Mouse (Mus musculus) kidney, embryonic 15.5 days (tissue): ENCODE data around the gene Lsm14a. TPM values are rescaled to one million over a fixed set of nuclear protein-coding genes. Genes with fewer than 3 reads are reported as not detected.

Source experiments
- ATAC-seq: fragments of 200-750 bp; cut with Nextera tagmentation; replicated peaks from 2 replicates; pipeline ENCODE4 v1.8.0; 2017; ENCODE audit warnings: moderate TSS enrichment; ENCODE audit not compliant: low FRiP score
- H3K27ac ChIP-seq: fragments of 300-500 bp; sonication (generic); 2 replicates; pipeline ENCODE4 v1.5.1; 2015; ENCODE audit warnings: mild to moderate bottlenecking, inconsistent platforms
- H3K27me3 ChIP-seq: fragments of 300-500 bp; sonication (generic); 2 replicates; pipeline ENCODE4 v1.6.1; 2015; ENCODE audit warnings: inconsistent platforms
- H3K36me3 ChIP-seq: fragments of 300-500 bp; sonication (generic); 2 replicates; pipeline ENCODE4 v1.6.1; 2015; ENCODE audit warnings: inconsistent platforms
- H3K4me1 ChIP-seq: fragments of 300-500 bp; sonication (generic); 2 replicates; pipeline ENCODE4 v1.6.1; 2015; ENCODE audit warnings: inconsistent platforms
- H3K4me2 ChIP-seq: fragments of 300-500 bp; sonication (generic); 2 replicates; pipeline ENCODE4 v1.6.1; 2015; ENCODE audit warnings: moderate library complexity, mild to moderate bottlenecking, inconsistent platforms
- H3K4me3 ChIP-seq: fragments of 300-500 bp; sonication (generic); replicated peaks from 2 replicates; pipeline ENCODE4 v1.5.1; 2015; ENCODE audit warnings: mild to moderate bottlenecking, inconsistent platforms
- H3K9ac ChIP-seq: fragments of 300-500 bp; sonication (generic); 2 replicates; pipeline ENCODE4 v1.6.1; 2015; ENCODE audit warnings: mild to moderate bottlenecking, inconsistent platforms
- H3K9me3 ChIP-seq: fragments of 300-500 bp; sonication (generic); replicated peaks from 2 replicates; pipeline ENCODE4 v1.6.1; 2016; ENCODE audit warnings: inconsistent platforms
- WGBS: fragments of 180-500 bp; shearing (Covaris S2); methylation state at CpG from one replicate; pipeline ENCODE4 v1.1.7; 2015; ENCODE audit warnings: mixed read lengths; 5-methylcytosine and 5-hydroxymethylcytosine counted together
- polyA plus RNA-seq: library from polyadenylated mRNA; unstranded; fragments of >200 nt; fragmentation: Nextera tagmentation; extraction: Ambion mirVana; gene quantifications from 2 replicates; pipeline ENCODE4 v1.2.1, GENCODE M21; 2015

The Lsm14a gene
- polyA plus RNA-seq, 1 experiment from 2014 or later, result 90.0 TPM

- Histone ChIP-seq H3K27me3 (no peaks in the 10 kb centered on the region), H3K4me2 (no peak overlapping the region), H3K9ac (no peak overlapping the region), H3K4me3 (no peak overlapping the region), H3K4me1 (0 out of 2 replicates have a peak, but pooled peaks cover 4% of the 10 kb centered on the region), H3K36me3 (no peaks in the 10 kb centered on the region), H3K27ac (no peak overlapping the region), H3K9me3 (0 out of 2 replicates have a peak, but pooled peaks cover 4% of the 10 kb centered on the region)
- WGBS, result 86% methylated on average over 1 of the region's 1 CpGs
- no peak for ATAC-seq
These were observed 68.3 kb downstream of the Lsm14a start for GRCm38 (mm10) chr7:34324857-34325256.

DNA sequence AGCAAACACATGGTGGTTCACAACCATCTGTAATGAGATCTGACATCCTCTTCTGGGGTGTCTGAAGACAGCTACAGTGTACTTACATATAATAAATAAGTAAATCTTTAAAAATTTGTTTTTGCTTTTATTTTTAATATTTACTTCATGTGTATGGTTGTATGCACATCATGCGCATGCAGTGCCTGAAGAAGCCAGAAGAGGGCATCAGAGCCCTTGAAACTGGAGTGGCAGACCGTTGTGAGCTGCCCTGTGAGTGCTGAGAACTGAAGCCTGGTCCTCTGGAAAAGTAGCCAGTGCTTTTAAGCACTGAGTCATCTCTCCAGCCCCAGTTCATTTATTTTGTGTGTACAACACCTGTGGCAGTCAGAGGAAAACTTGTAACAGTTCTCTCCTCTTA lies 69.1 kb downstream of the Lsm14a start:
- Histone ChIP-seq H3K27me3 (no peaks in the 10 kb centered on the region), H3K4me3 (no peak overlapping the region), H3K4me2 (no peak overlapping the region), H3K9me3 (0 out of 2 replicates have a peak, but pooled peaks cover 4% of the 10 kb centered on the region), H3K9ac (no peak overlapping the region), H3K27ac (no peak overlapping the region), H3K4me1 (peaks cover 6% of the 10 kb centered on the region; the same call in 1 of the 2 replicates), H3K36me3 (no peaks in the 10 kb centered on the region)
- WGBS, result 95% methylated on average over 2 of the region's 2 CpGs
- no peak for ATAC-seq

DNA sequence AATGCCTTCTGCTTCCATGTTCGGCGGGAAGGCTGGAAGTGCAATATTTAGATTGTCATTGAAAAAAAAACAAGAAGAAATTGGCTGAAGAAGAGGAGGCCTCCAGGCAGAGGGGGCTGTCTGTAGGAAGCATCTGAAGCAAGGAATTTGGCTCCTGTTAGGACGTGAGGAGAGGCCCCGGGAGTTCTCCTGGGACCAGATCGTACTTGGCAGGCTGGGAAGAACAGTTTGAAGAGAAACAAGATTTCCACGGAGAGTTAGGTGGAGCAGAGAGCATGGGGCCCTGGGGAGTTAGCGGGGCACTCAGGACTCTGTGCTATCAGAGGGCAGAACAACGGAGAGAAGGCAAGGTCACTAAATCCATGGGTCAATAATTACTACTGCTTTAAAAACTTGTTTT lies 69.8 kb downstream of the Lsm14a start:
- Histone ChIP-seq H3K27me3 (no peaks in the 10 kb centered on the region), H3K4me1 (peaks cover 7% of the 10 kb centered on the region), H3K4me2 (no peak overlapping the region), H3K27ac (no peak overlapping the region), H3K36me3 (no peaks in the 10 kb centered on the region), H3K4me3 (no peak overlapping the region), H3K9me3 (0 out of 2 replicates have a peak, but pooled peaks cover 4% of the 10 kb centered on the region), H3K9ac (no peak overlapping the region)
- no peak for ATAC-seq
- WGBS, result 66% methylated on average over 8 of the region's 8 CpGs

DNA sequence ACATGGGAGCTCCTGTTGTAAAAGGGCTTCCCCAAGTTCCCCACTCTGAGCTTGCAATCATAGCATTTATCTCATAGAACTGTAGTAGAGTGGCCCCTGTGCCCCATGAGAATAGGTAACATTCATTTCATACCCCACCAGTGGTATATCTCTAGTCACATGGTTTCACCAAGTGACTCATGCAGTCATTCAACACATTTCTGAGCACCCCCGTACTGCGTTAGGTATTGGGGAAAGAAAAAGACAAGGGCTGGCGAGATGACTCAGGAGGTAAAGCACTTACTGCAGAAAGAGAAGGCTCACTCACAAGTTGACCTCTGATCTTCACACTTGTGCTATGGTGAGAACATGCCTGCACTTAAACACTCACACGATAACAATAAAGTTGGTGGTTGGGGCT lies 71.2 kb downstream of the Lsm14a start:
- no peak for ATAC-seq
- Histone ChIP-seq H3K9ac (no peak overlapping the region), H3K9me3 (0 out of 2 replicates have a peak, but pooled peaks cover 4% of the 10 kb centered on the region), H3K36me3 (no peaks in the 10 kb centered on the region), H3K4me1 (peaks cover 15% of the 10 kb centered on the region), H3K4me2 (no peak overlapping the region), H3K4me3 (no peak overlapping the region), H3K27ac (no peak overlapping the region), H3K27me3 (no peaks in the 10 kb centered on the region)
- WGBS, result 88% methylated on average over 4 of the region's 4 CpGs

DNA sequence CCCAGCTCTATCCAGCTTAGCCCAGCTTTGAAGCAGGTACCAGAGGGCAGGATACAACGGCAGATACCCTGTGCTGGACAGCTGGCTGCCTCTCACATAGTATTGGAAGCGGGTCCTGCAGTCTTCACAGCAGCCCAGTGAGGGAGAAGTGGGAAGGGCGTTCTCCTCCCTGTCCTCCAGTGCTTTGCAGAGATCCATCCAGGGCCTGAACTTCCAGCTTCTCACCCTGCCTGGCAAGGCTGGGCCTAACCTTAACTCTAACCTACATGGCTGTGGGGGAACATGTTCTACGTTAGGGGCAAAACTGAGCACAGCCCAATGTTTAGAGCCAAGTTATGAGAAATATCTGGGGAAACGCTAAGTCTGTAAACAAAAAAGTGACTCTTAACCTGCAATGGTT lies 72.0 kb downstream of the Lsm14a start:
- no peak for ATAC-seq
- Histone ChIP-seq H3K4me2 (no peak overlapping the region), H3K4me1 (peaks cover 15% of the 10 kb centered on the region), H3K9me3 (0 out of 2 replicates have a peak, but pooled peaks cover 4% of the 10 kb centered on the region), H3K27me3 (no peaks in the 10 kb centered on the region), H3K36me3 (no peaks in the 10 kb centered on the region), H3K9ac (no peak overlapping the region), H3K4me3 (no peak overlapping the region), H3K27ac (no peak overlapping the region)
- 83% methylated on average over 5 of the region's 5 CpGs for WGBS

GRCm38 (mm10) chr7:34319957-34320356 lies 73.2 kb downstream of the Lsm14a start:
- 0 out of 2 replicates have a peak, but pooled peaks cover 4% of the 10 kb centered on the region for H3K9me3 ChIP-seq
- peak overlapping the region; percentile 67; the same call in 1 of the 2 replicates for H3K27ac ChIP-seq
- H3K36me3 ChIP-seq, result no peaks in the 10 kb centered on the region
- H3K27me3 ChIP-seq, result no peaks in the 10 kb centered on the region
- 44% methylated on average over 3 of the region's 3 CpGs for WGBS
- H3K4me2 ChIP-seq, result no peak overlapping the region
- H3K4me3 ChIP-seq, result no peak overlapping the region
- no peak overlapping the region for H3K9ac ChIP-seq
- H3K4me1 ChIP-seq, result peaks cover 15% of the 10 kb centered on the region
- ATAC-seq, result no peak; the same call in 1 of the 2 replicates

- no peaks in the 10 kb centered on the region for H3K27me3 ChIP-seq
- H3K9me3 ChIP-seq, result 0 out of 2 replicates have a peak, but pooled peaks cover 2% of the 10 kb centered on the region
- 73% methylated on average over 2 of the region's 2 CpGs for WGBS
- peak overlapping the region; percentile 78 for H3K27ac ChIP-seq
- no peak overlapping the region for H3K9ac ChIP-seq
- H3K36me3 ChIP-seq, result no peaks in the 10 kb centered on the region
- no peak for ATAC-seq
- H3K4me2 ChIP-seq, result no peak overlapping the region
- peaks cover 15% of the 10 kb centered on the region for H3K4me1 ChIP-seq
- no peak overlapping the region for H3K4me3 ChIP-seq
These were observed 74.0 kb downstream of the Lsm14a start for GRCm38 (mm10) chr7:34319123-34319522.

DNA sequence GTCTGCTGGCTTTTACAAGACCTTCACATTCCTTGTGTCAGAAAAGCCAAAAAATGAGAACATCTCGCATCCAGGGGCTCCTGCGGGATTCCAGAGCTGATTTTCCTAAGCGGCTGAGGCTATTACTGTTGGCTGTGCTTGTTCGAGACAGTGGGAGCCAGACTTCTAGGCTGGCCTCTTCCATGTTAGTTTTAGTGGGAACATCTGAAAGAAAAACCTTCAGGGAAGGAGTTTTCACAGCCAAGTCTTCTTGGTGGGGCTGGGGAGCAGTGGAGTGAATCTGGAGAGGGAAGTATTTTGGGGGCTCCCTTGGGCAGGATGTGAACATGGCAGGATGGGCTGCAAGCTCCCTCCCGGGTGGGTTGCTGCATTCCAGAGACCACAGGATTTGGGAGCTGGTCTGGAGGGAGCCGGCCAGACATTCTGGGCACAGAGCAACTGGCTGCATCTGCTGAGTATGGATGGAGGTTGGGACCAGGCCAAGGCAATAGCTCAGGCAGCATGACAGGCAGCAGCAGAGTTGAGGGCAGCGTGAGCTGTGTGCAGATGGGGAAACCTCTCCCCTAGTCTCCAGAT lies 75.1 kb downstream of the Lsm14a start:
- ATAC-seq, result no peak
- peaks cover 20% of the 10 kb centered on the region for H3K4me1 ChIP-seq
- no peak overlapping the region for H3K9ac ChIP-seq
- no peaks in the 10 kb centered on the region for H3K9me3 ChIP-seq
- no peaks in the 10 kb centered on the region for H3K27me3 ChIP-seq
- no peak overlapping the region for H3K4me2 ChIP-seq
- no peak overlapping the region for H3K4me3 ChIP-seq
- peak overlapping the region; percentile 78 for H3K27ac ChIP-seq
- WGBS, result 62% methylated on average over 7 of the region's 7 CpGs
- no peaks in the 10 kb centered on the region for H3K36me3 ChIP-seq

GRCm38 (mm10) chr7:34313443-34313875 lies 79.7 kb downstream of the Lsm14a start, which contains the start of gene 4931406P16Rik:
Gene 4931406P16Rik (minus strand): TSS chr7:34313551.
- peaks cover 33% of the 10 kb centered on the region for H3K4me1 ChIP-seq
- H3K27ac ChIP-seq, result peak within 1 kb of the TSS; percentile 96
- no peaks in the 10 kb centered on the region for H3K36me3 ChIP-seq
- peak; percentile 94 for ATAC-seq
- H3K4me3 ChIP-seq, result peak within 1 kb of the TSS; percentile 97
- H3K27me3 ChIP-seq, result no peaks in the 10 kb centered on the region
- under 1% methylated on average over 41 of the region's 41 CpGs for WGBS
- H3K4me2 ChIP-seq, result peak within 1 kb of the TSS; percentile 87
- H3K9ac ChIP-seq, result peak within 1 kb of the TSS; percentile 91
- H3K9me3 ChIP-seq, result no peaks in the 10 kb centered on the region

DNA sequence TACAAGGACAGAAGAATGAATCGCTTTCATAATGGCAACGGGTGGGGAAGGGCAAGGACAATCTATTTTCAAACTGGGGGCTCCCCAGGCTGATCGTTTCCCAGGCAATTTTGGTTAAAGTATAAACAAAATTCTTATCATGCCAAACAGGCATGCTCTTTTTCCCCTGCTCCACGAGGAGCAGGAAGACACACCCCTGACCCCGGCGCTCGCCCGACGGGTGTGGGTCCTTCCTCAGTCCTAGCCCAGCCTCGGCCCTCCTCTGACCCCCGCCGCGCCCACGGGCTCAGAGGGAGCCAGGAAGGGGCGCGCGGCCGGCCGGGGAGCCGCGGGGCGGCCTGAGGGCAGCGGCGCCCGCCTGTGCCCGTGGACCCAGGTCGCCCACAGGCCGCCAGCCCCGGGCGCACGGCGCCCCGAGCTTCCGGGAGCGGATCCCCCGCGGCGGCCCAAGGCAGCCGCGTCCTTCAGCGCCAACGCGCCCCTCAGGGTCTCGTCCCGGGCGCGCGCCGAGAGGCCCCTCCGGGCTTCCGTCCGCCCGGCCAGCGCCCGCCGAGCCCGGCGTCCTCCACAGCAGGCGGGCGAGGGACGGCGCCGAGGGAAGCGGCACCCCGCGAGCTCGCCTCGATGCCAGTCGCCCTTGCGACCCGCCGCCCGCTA lies 80.2 kb downstream of the Lsm14a start:
- H3K27ac ChIP-seq, result peak overlapping the region; percentile 96
- no peaks in the 10 kb centered on the region for H3K27me3 ChIP-seq
- H3K4me3 ChIP-seq, result peak overlapping the region; percentile 97
- H3K4me1 ChIP-seq, result peaks cover 29% of the 10 kb centered on the region
- peak overlapping the region; percentile 87 for H3K4me2 ChIP-seq
- no peaks in the 10 kb centered on the region for H3K36me3 ChIP-seq
- peak overlapping the region; percentile 91 for H3K9ac ChIP-seq
- WGBS, result under 1% methylated on average over 68 of the region's 73 CpGs
- ATAC-seq, result peak; percentile 91
- H3K9me3 ChIP-seq, result no peaks in the 10 kb centered on the region

- no peak for ATAC-seq
These were observed 83.8 kb downstream of the Lsm14a start for GRCm38 (mm10) chr7:34309186-34309764.

GRCm38 (mm10) chr7:34308586-34308985 lies 84.5 kb downstream of the Lsm14a start:
- peak overlapping the region; percentile 70 for H3K27ac ChIP-seq
- H3K9ac ChIP-seq, result no peak overlapping the region; the same call in 1 of the 2 replicates
- H3K4me2 ChIP-seq, result no peak overlapping the region
- ATAC-seq, result no peak
- no peaks in the 10 kb centered on the region for H3K36me3 ChIP-seq
- H3K9me3 ChIP-seq, result no peaks in the 10 kb centered on the region
- 82% methylated on average over 5 of the region's 5 CpGs for WGBS
- H3K4me3 ChIP-seq, result no peak overlapping the region
- no peaks in the 10 kb centered on the region for H3K27me3 ChIP-seq
- H3K4me1 ChIP-seq, result peaks cover 32% of the 10 kb centered on the region

More at GRCm38 (mm10) chr7:34309186-34309764, 83.8 kb downstream of the Lsm14a start:
- no peak overlapping the region for H3K4me2 ChIP-seq
- no peak overlapping the region for H3K4me3 ChIP-seq
- peak overlapping the region; percentile 74 for H3K27ac ChIP-seq
- no peaks in the 10 kb centered on the region for H3K36me3 ChIP-seq
- H3K27me3 ChIP-seq, result no peaks in the 10 kb centered on the region
- H3K9ac ChIP-seq, result no peak overlapping the region
- WGBS, result 64% methylated on average over 5 of the region's 5 CpGs
- peaks cover 37% of the 10 kb centered on the region for H3K4me1 ChIP-seq
- no peaks in the 10 kb centered on the region for H3K9me3 ChIP-seq
